Mouse (Mus musculus) heart, postnatal 0 days (tissue): ENCODE measurements around the gene Itgb2. TPM values are rescaled to one million over a fixed set of nuclear protein-coding genes. Genes with fewer than 3 reads are reported as not detected.

Experiments used
- ATAC-seq: fragments of 200-750 bp; cut with Nextera tagmentation; 2 replicates; pipeline ENCODE4 v1.8.0; 2017; ENCODE audit warnings: low read depth, moderate number of reproducible peaks, moderate library complexity; ENCODE audit not compliant: insufficient read depth
- DNase-seq: peaks from one replicate; pipeline ENCODE4 v3.0.0-alpha.2; 2016; ENCODE audit warnings: low spot score
- H3K27ac ChIP-seq: fragments of 300-500 bp; sonication (generic); 2 replicates; pipeline ENCODE4 v1.5.1; 2014; ENCODE audit warnings: low read depth, mild to moderate bottlenecking
- H3K27me3 ChIP-seq: fragments of 300-500 bp; sonication (generic); 2 replicates; pipeline ENCODE4 v1.6.1; 2014; ENCODE audit warnings: low read length, mixed read lengths; ENCODE audit not compliant: control insufficient read depth, insufficient read depth
- H3K36me3 ChIP-seq: fragments of 300-500 bp; sonication (generic); replicated peaks from 2 replicates; pipeline ENCODE4 v1.6.1; 2014; ENCODE audit warnings: low read length, mixed read lengths; ENCODE audit not compliant: control insufficient read depth, insufficient read depth
- H3K4me1 ChIP-seq: fragments of 300-500 bp; sonication (generic); 2 replicates; pipeline ENCODE4 v1.6.1; 2014; ENCODE audit warnings: antibody characterized with exemption; ENCODE audit not compliant: control insufficient read depth, insufficient read depth
- H3K4me2 ChIP-seq: fragments of 300-500 bp; sonication (generic); 2 replicates; pipeline ENCODE4 v1.6.1; 2014; ENCODE audit warnings: low read depth, mild to moderate bottlenecking, low read length, moderate library complexity
- H3K4me3 ChIP-seq: fragments of 300-500 bp; sonication (generic); 2 replicates; pipeline ENCODE4 v1.5.1; 2014; ENCODE audit warnings: low read depth, low read length
- H3K9ac ChIP-seq: fragments of 300-500 bp; sonication (generic); replicated peaks from 2 replicates; pipeline ENCODE4 v1.6.1; 2014; ENCODE audit warnings: low read depth, low read length, mixed read lengths
- H3K9me3 ChIP-seq: fragments of 300-500 bp; sonication (generic); replicated peaks from 2 replicates; pipeline ENCODE4 v1.6.1; 2016; ENCODE audit warnings: low read length; ENCODE audit not compliant: control insufficient read depth
- CTCF ChIP-seq: IDR thresholded peaks from 2 replicates; pipeline ENCODE4 v1.5.1; 2016; ENCODE audit warnings: antibody characterized with exemption, control low read depth, low read depth
- EP300 ChIP-seq: IDR thresholded peaks from 2 replicates; pipeline ENCODE4 v1.6.1; 2016; ENCODE audit warnings: antibody characterized with exemption, low read depth
- WGBS: fragments of 180-500 bp; shearing (Covaris S2); extraction: QIAGEN DNeasy Blood & Tissue Kit; methylation state at CpG from one replicate; pipeline ENCODE4 v1.1.7; 2014; 5-methylcytosine and 5-hydroxymethylcytosine counted together
- polyA plus RNA-seq: library from polyadenylated mRNA; unstranded; fragments of >200 nt; fragmentation: Nextera tagmentation; extraction: Ambion mirVana; gene quantifications from 2 replicates; pipeline ENCODE4 v1.2.1, GENCODE M21; 2015
- total RNA-seq: library from RNA; depleted of rRNA; stranded (reverse); fragments of >200 nt; gene quantifications from 2 replicates; pipeline ENCODE4 v1.2.3, GENCODE M21; 2014; ENCODE audit warnings: low replicate concordance

The Itgb2 gene
- total and polyA plus RNA-seq, 2 experiments from 2014 or later = 0.69 to 1.5 TPM

DNA sequence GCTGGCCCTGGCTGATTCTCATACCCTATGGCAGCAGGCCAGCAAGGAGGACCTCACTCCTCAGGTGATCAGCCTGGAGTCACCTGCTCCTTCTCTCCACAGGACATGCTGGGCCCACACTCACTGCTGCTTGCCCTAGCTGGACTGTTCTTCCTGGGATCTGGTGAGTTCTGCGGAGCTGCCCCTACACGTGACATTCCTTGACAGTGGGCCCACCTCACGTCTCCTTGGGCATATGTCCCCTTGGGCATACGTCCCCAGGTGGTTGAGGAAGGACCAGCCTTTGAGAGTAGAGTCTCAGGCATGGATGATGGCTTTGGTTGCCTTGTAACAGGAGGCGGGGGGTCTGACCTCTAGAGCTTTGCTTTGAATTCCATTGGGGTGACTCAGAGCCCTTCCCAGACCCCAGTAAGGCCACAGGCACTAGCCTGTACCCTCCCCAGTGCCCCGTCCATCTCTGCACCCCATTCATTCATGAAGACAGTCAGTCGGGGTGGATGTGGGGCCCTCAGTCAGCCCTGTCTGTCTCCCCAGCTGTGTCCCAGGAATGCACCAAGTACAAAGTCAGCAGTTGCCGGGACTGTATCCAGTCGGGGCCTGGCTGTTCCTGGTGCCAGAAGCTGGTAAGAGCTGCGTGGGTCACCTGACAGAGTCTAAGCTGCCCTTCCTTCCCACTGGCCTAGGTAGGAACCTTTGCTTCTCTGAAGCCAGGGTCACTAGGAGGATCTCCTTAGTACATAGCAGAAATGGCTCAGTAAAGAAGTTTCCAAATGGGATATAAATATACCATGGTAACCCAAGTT lies 12.0 kb downstream of the Itgb2 start:
- no peak for DNase-seq
- TF ChIP-seq EP300 (no peak), CTCF (no peak)

DNA sequence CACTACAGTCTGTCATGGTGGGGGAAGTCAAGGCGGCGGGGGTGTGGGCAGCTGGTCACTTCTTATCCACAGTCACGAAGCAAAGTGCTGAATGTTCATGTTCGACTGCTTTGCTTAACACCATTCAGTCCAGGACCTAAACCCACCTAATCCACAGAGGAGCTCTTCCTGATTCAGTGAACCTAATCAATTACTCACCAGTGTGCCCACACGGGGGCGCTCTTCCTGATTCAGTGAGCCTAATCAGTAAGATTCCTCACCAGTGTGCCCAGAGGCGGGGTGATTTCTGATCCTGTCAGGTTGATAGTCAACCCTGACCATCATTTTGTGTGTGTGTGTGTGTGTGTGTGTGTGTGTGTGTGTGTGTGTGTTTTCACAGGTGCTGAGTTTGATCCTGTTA lies 13.2 kb downstream of the Itgb2 start:
- no peak for DNase-seq
- ATAC-seq = no peak
- TF ChIP-seq CTCF (peak; percentile 29; the same call in 1 of the 2 replicates), EP300 (no peak)
- Histone ChIP-seq H3K4me2 (no peak overlapping the region), H3K9ac (no peak overlapping the region), H3K27ac (no peak overlapping the region), H3K4me3 (no peak overlapping the region), H3K27me3 (no peaks in the 10 kb centered on the region), H3K9me3 (no peaks in the 10 kb centered on the region), H3K4me1 (no peaks in the 10 kb centered on the region), H3K36me3 (no peaks in the 10 kb centered on the region)
- WGBS = 48% methylated on average over 7 of the region's 7 CpGs

More for the DNA sequence above, 12.0 kb downstream of the Itgb2 start:
- H3K27me3 ChIP-seq = no peaks in the 10 kb centered on the region
- no peak overlapping the region for H3K27ac ChIP-seq
- no peaks in the 10 kb centered on the region for H3K4me1 ChIP-seq
- H3K9me3 ChIP-seq = no peaks in the 10 kb centered on the region
- H3K36me3 ChIP-seq = no peaks in the 10 kb centered on the region
- no peak for ATAC-seq
- H3K4me3 ChIP-seq = no peak overlapping the region
- H3K9ac ChIP-seq = no peak overlapping the region
- WGBS = 59% methylated on average over 10 of the region's 10 CpGs
- no peak overlapping the region for H3K4me2 ChIP-seq

DNA sequence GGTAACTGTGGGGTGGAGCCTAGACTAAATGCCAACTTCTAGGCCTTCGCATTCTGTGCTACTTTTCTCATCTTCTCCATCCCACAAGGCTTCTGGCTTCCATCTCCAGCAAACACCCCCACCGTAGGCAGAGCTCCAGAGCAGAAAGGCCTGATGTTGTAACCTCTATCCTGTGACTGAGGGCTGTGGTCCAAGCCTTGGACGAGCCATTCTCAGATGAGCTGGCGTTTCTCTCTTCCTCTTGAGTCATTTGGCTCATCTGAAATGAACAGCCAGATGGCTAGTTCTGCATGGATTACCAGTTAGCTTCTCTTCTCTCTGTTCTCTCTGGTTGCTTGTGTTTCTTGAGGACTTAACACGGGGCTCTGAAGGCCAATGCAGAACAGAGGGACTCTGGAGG lies 14.9 kb downstream of the Itgb2 start:
- no peak for DNase-seq
- no peak for ATAC-seq
- WGBS = 68% methylated on average over 5 of the region's 5 CpGs
- Histone ChIP-seq H3K4me1 (no peaks in the 10 kb centered on the region), H3K4me2 (no peak overlapping the region), H3K36me3 (no peaks in the 10 kb centered on the region), H3K27me3 (no peaks in the 10 kb centered on the region), H3K9me3 (no peaks in the 10 kb centered on the region), H3K27ac (no peak overlapping the region), H3K4me3 (no peak overlapping the region), H3K9ac (no peak overlapping the region)
- no peak for TF ChIP-seq CTCF
- no peak for TF ChIP-seq EP300

DNA sequence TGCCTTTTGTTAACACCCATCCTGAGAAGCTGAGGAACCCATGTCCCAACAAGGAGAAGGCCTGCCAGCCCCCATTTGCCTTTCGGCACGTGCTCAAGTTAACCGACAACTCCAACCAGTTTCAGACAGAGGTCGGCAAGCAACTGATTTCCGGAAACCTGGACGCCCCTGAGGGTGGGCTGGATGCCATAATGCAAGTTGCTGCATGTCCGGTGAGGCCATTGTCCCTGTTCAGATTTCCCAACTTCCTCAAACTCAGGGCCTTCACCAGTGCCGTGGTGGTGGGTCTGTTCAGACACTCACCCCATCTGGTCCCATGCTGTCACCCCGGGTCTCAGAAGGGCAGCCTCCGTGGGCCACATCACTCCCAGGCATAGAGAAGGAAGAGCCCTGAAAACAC lies 18.5 kb downstream of the Itgb2 start:
- TF ChIP-seq CTCF (no peak), EP300 (no peak)
- no peak for ATAC-seq
- H3K27me3 ChIP-seq = no peaks in the 10 kb centered on the region
- H3K9me3 ChIP-seq = no peaks in the 10 kb centered on the region
- no peaks in the 10 kb centered on the region for H3K36me3 ChIP-seq
- H3K9ac ChIP-seq = no peak overlapping the region
- no peak for DNase-seq
- H3K4me1 ChIP-seq = no peaks in the 10 kb centered on the region
- WGBS = 73% methylated on average over 10 of the region's 10 CpGs
- no peak overlapping the region for H3K27ac ChIP-seq
- no peak overlapping the region for H3K4me2 ChIP-seq
- no peak overlapping the region for H3K4me3 ChIP-seq

DNA sequence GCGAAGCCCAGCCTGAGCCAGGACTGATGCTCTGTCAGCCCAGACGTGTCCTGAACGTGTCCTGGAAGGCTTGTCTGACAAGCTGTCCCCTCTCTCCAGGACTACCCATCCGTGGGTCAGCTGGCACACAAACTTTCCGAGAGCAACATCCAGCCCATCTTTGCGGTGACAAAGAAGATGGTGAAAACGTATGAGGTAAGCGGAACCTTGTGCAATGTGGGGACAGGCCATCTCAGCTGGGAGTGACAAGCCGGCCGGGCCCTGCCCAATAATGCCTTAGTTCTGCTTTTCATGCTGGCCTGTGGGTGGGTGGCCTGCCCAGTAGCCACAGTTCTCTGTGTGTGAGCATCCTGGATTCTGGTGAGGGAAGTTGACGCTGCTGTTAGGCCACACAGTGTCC lies 20.8 kb downstream of the Itgb2 start:
- no peaks in the 10 kb centered on the region for H3K36me3 ChIP-seq
- no peak for TF ChIP-seq CTCF
- TF ChIP-seq EP300 = no peak
- no peak overlapping the region for H3K9ac ChIP-seq
- ATAC-seq = no peak
- H3K27me3 ChIP-seq = no peaks in the 10 kb centered on the region
- H3K4me1 ChIP-seq = no peaks in the 10 kb centered on the region
- no peak overlapping the region for H3K27ac ChIP-seq
- H3K4me2 ChIP-seq = no peak overlapping the region
- DNase-seq = no peak
- no peaks in the 10 kb centered on the region for H3K9me3 ChIP-seq
- 69% methylated on average over 11 of the region's 11 CpGs for WGBS
- H3K4me3 ChIP-seq = no peak overlapping the region

DNA sequence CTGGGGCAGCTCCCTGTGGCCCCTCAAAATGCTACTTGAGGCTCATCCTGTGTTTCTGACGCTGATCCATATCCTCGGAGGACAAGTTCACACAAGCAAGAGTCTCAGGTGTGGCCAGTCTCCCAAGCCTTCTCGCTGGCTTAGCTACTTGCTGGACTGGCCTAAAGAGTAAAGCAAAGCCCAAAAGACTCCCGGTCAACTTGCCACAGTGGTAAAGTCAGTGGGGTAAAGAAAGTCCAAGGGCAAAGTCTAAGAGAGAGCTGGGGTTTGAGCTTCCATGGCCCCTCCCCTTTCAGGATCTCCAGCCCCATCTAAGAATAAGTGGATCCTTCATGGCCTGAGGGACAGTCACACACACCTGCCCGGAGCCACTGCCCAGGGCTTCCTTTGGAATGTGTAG lies 22.1 kb downstream of the Itgb2 start:
- no peaks in the 10 kb centered on the region for H3K9me3 ChIP-seq
- H3K27ac ChIP-seq = no peak overlapping the region
- TF ChIP-seq CTCF = no peak
- no peak for TF ChIP-seq EP300
- H3K27me3 ChIP-seq = no peaks in the 10 kb centered on the region
- DNase-seq = no peak
- no peak overlapping the region for H3K4me2 ChIP-seq
- 90% methylated on average over 5 of the region's 5 CpGs for WGBS
- no peak overlapping the region for H3K9ac ChIP-seq
- H3K4me1 ChIP-seq = no peaks in the 10 kb centered on the region
- no peak overlapping the region for H3K4me3 ChIP-seq
- no peak for ATAC-seq
- no peaks in the 10 kb centered on the region for H3K36me3 ChIP-seq
